Mouse (Mus musculus) intestine, embryonic 14.5 days (tissue): Measurements from ENCODE around the gene Gtf3c4. TPM values are rescaled to one million over a fixed set of nuclear protein-coding genes. Genes with fewer than 3 reads are reported as not detected.

ENCODE experiments used
- ATAC-seq: fragments of 200-750 bp; cut with Nextera tagmentation; replicated peaks from 2 replicates; pipeline ENCODE4 v1.8.0; 2017; ENCODE audit warnings: low read depth, moderate number of reproducible peaks, moderate TSS enrichment, moderate library complexity; ENCODE audit not compliant: low FRiP score, low TSS enrichment
- DNase-seq: peaks from one replicate; pipeline ENCODE4 v3.0.0-alpha.2; 2018; ENCODE audit warnings: low spot score
- H3K27ac ChIP-seq: fragments of 300-500 bp; sonication (generic); 2 replicates; pipeline ENCODE4 v1.5.1; 2014; ENCODE audit warnings: low read depth, mild to moderate bottlenecking, control low read depth
- H3K27me3 ChIP-seq: fragments of 300-500 bp; sonication (generic); replicated peaks from 2 replicates; pipeline ENCODE4 v1.6.1; 2014; ENCODE audit warnings: low read length, control low read depth; ENCODE audit not compliant: control insufficient read depth, insufficient read depth
- H3K36me3 ChIP-seq: fragments of 300-500 bp; sonication (generic); 2 replicates; pipeline ENCODE4 v1.6.1; 2014; ENCODE audit warnings: low read length, control low read depth; ENCODE audit not compliant: control insufficient read depth, insufficient read depth
- H3K4me1 ChIP-seq: fragments of 300-500 bp; sonication (generic); replicated peaks from 2 replicates; pipeline ENCODE4 v1.6.1; 2014; ENCODE audit warnings: low read length, control low read depth, mixed read lengths; ENCODE audit not compliant: control insufficient read depth, insufficient read depth
- H3K4me2 ChIP-seq: fragments of 300-500 bp; sonication (generic); 2 replicates; pipeline ENCODE4 v1.6.1; 2014; ENCODE audit warnings: low read length
- H3K4me3 ChIP-seq: fragments of 300-500 bp; sonication (generic); 2 replicates; pipeline ENCODE4 v1.5.1; 2014; ENCODE audit warnings: low read depth, low read length, control low read depth, mixed read lengths
- H3K9ac ChIP-seq: fragments of 300-500 bp; sonication (generic); 2 replicates; pipeline ENCODE4 v1.6.1; 2014; ENCODE audit warnings: mild to moderate bottlenecking, low read length
- H3K9me3 ChIP-seq: fragments of 300-500 bp; sonication (generic); 2 replicates; pipeline ENCODE4 v1.6.1; 2016; ENCODE audit warnings: low read length, control low read depth; ENCODE audit not compliant: control insufficient read depth
- WGBS: fragments of 180-500 bp; shearing (Covaris S2); extraction: QIAGEN DNeasy Blood & Tissue Kit; methylation state at CpG from one replicate; pipeline ENCODE4 v1.1.7; 2014; 5-methylcytosine and 5-hydroxymethylcytosine counted together
- polyA plus RNA-seq: library from polyadenylated mRNA; unstranded; fragments of >200 nt; fragmentation: Nextera tagmentation; extraction: Ambion mirVana; gene quantifications from 2 replicates; pipeline ENCODE4 v1.2.1, GENCODE M21; 2014

Gene Gtf3c4
- 20.1 and 21.3 TPM in 2 replicates for polyA plus RNA-seq

DNA sequence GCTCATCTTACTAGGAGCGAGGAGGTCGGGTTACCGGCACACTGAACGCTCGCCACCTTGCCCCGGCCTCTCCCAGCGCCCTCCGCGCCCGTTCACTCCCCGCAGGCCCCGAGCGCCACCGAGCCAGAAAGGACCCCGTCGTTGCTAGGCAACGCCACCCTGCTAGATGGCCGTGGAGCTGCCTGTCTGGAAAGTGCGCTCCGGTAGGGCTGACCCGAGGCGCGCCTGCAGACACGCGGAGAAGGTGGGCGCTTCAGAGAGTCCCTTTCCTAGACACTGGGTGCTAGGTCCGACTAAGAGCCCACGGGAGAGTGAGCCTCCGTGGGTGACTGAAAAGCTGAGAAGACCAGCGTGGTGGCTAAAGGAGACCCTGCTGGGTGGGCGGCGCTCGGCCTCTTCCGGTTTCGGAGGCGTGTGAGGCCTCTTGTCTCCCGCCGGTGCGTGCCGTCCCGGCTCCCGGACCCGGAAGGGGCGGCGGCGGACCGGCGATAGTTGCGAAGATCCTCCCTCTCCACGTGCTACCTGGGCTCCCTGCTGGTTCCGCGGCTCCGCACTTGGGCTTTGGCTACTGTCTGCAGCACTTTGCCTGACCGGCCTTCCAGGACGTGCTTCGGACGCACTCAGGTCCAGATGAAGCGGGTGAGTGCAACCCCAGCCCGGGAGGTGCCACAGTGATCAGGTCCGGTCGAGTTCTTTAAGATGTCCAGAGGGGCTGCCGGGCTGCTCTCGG lies at the start of gene Gtf3c4, which contains the start of gene Ddx31:
Gene Gtf3c4, minus strand, starts transcription at position 139 of the 730 bp plus-strand sequence.
Gene Ddx31, plus strand, starts transcription at position 185 of the 730 bp plus-strand sequence.
- peaks cover 15% of the 10 kb centered on the region; the same call in 1 of the 2 replicates for H3K36me3 ChIP-seq
- no peaks in the 10 kb centered on the region for H3K9me3 ChIP-seq
- peak within 1 kb of the TSS; percentile 98 for H3K4me3 ChIP-seq
- no peaks in the 10 kb centered on the region for H3K27me3 ChIP-seq
- peak; percentile 98 for ATAC-seq
- peak; percentile 98 for DNase-seq
- under 1% methylated on average over 62 of the region's 63 CpGs for WGBS
- peak within 1 kb of the TSS; percentile 86 for H3K27ac ChIP-seq
- peaks cover 30% of the 10 kb centered on the region for H3K4me1 ChIP-seq
- H3K9ac ChIP-seq, result peak within 1 kb of the TSS; percentile 91
- peak within 1 kb of the TSS; percentile 65 for H3K4me2 ChIP-seq

- H3K36me3 ChIP-seq, result peaks cover 64% of the 10 kb centered on the region
- no peak overlapping the region for H3K9ac ChIP-seq
- DNase-seq (no peak), ATAC-seq (no peak)
- H3K9me3 ChIP-seq, result no peaks in the 10 kb centered on the region
- no peak overlapping the region for H3K4me2 ChIP-seq
- H3K4me1 ChIP-seq, result peaks cover 3% of the 10 kb centered on the region; the same call in 1 of the 2 replicates
- WGBS, result 32% methylated on average over 4 of the region's 4 CpGs
- H3K27ac ChIP-seq, result peak overlapping the region; percentile 57
- H3K4me3 ChIP-seq, result no peak overlapping the region
- H3K27me3 ChIP-seq, result no peaks in the 10 kb centered on the region
Measured at GRCm38 (mm10) chr2:28884914-28885313, 44.8 kb upstream of the Gtf3c4 start.

- Histone ChIP-seq H3K4me3 (no peak overlapping the region), H3K4me2 (no peak overlapping the region), H3K27ac (no peak overlapping the region), H3K4me1 (peaks cover 3% of the 10 kb centered on the region; the same call in 1 of the 2 replicates), H3K9me3 (no peaks in the 10 kb centered on the region), H3K27me3 (no peaks in the 10 kb centered on the region), H3K36me3 (peaks cover 59% of the 10 kb centered on the region), H3K9ac (no peak overlapping the region)
- WGBS, result 79% methylated on average over 6 of the region's 6 CpGs
- DNase-seq (no peak), ATAC-seq (no peak)
Measured at GRCm38 (mm10) chr2:28882826-28883485, 42.8 kb upstream of the Gtf3c4 start.

DNA sequence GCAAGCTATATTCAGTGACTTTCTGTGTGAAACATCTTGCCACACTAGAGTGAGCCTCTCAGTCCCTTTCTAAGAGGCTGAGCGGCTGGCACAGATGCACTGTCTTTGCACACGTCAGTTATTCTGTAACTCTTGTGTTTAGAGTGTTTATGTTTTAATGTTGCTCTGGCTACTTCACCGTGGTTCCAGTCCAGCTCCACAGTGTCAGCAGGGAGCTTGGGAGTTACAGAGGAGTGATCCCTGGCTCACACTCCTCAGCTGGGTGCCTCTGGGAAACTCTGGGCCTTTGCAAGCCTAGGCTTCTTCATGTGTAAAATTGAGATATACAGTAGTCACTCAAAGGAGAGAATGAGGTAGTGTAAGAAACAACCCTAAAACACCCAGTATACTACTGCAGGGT lies 41.9 kb upstream of the Gtf3c4 start:
- H3K27me3 ChIP-seq, result no peaks in the 10 kb centered on the region
- no peak overlapping the region for H3K4me2 ChIP-seq
- no peak overlapping the region for H3K9ac ChIP-seq
- no peak overlapping the region for H3K4me3 ChIP-seq
- H3K4me1 ChIP-seq, result peaks cover 3% of the 10 kb centered on the region; the same call in 1 of the 2 replicates
- no peak overlapping the region for H3K27ac ChIP-seq
- no peak for DNase-seq
- H3K36me3 ChIP-seq, result peaks cover 61% of the 10 kb centered on the region
- 84% methylated on average over 3 of the region's 3 CpGs for WGBS
- no peak for ATAC-seq
- H3K9me3 ChIP-seq, result no peaks in the 10 kb centered on the region

DNA sequence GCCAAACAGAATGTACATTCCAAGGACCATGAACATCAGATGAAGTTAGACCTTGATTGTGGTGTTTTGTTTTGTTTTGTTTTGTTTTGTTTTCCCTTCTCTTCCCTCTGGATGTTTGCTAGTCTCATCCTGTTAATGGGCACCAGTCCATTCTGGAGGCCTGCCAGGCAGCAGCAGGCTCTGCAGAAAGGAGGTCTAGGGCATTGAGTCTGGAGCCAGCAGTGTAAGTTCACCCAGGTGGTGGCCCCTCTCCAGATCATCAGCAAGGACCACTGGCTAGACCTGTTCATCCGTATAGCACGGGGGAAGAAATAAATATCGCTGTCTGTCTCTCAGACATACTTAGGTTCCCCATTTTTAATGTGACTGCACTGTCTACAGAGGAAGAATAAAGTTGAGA lies 41.1 kb upstream of the Gtf3c4 start:
- H3K9ac ChIP-seq, result no peak overlapping the region
- DNase-seq (no peak), ATAC-seq (no peak)
- no peak overlapping the region for H3K27ac ChIP-seq
- H3K27me3 ChIP-seq, result no peaks in the 10 kb centered on the region
- H3K36me3 ChIP-seq, result peaks cover 66% of the 10 kb centered on the region
- H3K9me3 ChIP-seq, result no peaks in the 10 kb centered on the region
- WGBS, result 90% methylated on average over 3 of the region's 3 CpGs
- H3K4me2 ChIP-seq, result no peak overlapping the region
- no peak overlapping the region for H3K4me3 ChIP-seq
- peaks cover 3% of the 10 kb centered on the region; the same call in 1 of the 2 replicates for H3K4me1 ChIP-seq

DNA sequence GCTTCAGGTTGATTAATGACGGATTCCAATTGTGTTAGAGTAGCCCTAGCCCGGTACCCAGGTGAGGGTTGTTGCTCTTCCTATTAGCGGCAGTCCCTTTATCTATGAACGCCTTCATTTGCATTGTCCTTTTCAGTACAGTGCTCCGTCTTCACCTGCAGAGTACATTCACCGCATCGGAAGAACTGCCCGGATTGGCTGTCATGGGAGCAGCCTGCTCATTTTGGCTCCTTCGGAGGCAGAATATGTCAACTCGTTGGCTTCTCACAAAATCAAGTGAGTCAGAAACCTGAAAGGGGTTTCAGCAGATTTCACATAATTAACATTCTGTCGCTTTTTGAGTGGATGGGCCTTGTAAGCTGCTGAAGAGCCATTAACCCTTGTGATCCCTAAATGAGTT lies 35.4 kb upstream of the Gtf3c4 start:
- Histone ChIP-seq H3K4me2 (no peak overlapping the region), H3K36me3 (peaks cover 62% of the 10 kb centered on the region), H3K4me3 (no peak overlapping the region), H3K9me3 (no peaks in the 10 kb centered on the region), H3K4me1 (no peaks in the 10 kb centered on the region), H3K9ac (no peak overlapping the region), H3K27me3 (no peaks in the 10 kb centered on the region), H3K27ac (no peak overlapping the region)
- 89% methylated on average over 11 of the region's 11 CpGs for WGBS
- ATAC-seq (no peak), DNase-seq (no peak)

- Histone ChIP-seq H3K4me2 (no peak overlapping the region), H3K9ac (no peak overlapping the region), H3K9me3 (no peaks in the 10 kb centered on the region), H3K36me3 (peaks cover 70% of the 10 kb centered on the region), H3K4me3 (no peak overlapping the region), H3K4me1 (no peaks in the 10 kb centered on the region), H3K27me3 (no peaks in the 10 kb centered on the region), H3K27ac (no peak overlapping the region)
- 75% methylated on average over 7 of the region's 7 CpGs for WGBS
- DNase-seq (no peak), ATAC-seq (no peak)
Measured at GRCm38 (mm10) chr2:28867495-28867894, 27.3 kb upstream of the Gtf3c4 start.

GRCm38 (mm10) chr2:28863857-28864256 lies 23.7 kb upstream of the Gtf3c4 start:
- no peaks in the 10 kb centered on the region for H3K4me1 ChIP-seq
- DNase-seq (no peak), ATAC-seq (no peak)
- no peak overlapping the region for H3K9ac ChIP-seq
- H3K4me2 ChIP-seq, result no peak overlapping the region
- peaks cover 96% of the 10 kb centered on the region for H3K36me3 ChIP-seq
- no peaks in the 10 kb centered on the region for H3K9me3 ChIP-seq
- no peak overlapping the region for H3K27ac ChIP-seq
- H3K27me3 ChIP-seq, result no peaks in the 10 kb centered on the region
- no peak overlapping the region for H3K4me3 ChIP-seq
